Mouse (Mus musculus): ENCODE measurements around the gene Slc36a1.

The Slc36a1 gene

GRCm38 (mm10) chr11:55168914-55169313, 35.2 kb upstream of the Slc36a1 start:
- H3K9me3 ChIP-seq (ENCODE audit: low read length) = no peaks in the 10 kb centered on the region
- H3K27me3 ChIP-seq (ENCODE audit: insufficient read depth, low read length) = peaks cover 9% of the 10 kb centered on the region
- TF ChIP-seq CTCF (conservative IDR thresholded peaks at IDR 0.05; ENCODE audit: low read length) (no peak), NANOG (IDR thresholded peaks at IDR 0.05; ENCODE audit: borderline replicate concordance, low read length) (no peak), POU5F1 (IDR thresholded peaks at IDR 0.05; ENCODE audit: borderline replicate concordance, low read length) (no peak)
- no peaks in the 10 kb centered on the region for H3K36me3 ChIP-seq (ENCODE audit: insufficient read depth, low read length)
- no peak overlapping the region for H3K4me3 ChIP-seq (replicated peaks; ENCODE audit: low read length)
- no peaks in the 10 kb centered on the region for H3K4me1 ChIP-seq (replicated peaks; ENCODE audit: low read depth, low read length)

DNA sequence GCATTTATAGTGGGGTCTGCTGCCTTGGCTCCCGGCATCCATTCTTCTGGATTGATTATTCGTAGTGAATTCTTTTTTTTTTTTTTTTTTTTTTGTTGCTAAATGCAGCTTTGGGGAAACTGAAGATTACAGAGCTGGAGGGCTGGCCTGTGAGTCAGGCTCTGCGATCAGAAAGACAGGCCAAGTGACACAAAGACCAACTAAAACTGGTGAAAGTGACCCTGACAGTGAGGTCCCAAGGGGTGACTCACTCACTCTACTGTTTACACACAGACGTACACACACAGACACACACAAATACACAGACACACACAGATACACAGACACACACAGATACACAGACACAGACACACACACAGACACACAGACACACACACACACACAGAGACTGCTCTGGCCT, 33.6 kb upstream of the Slc36a1 start:
- peaks cover 20% of the 10 kb centered on the region for H3K27me3 ChIP-seq (ENCODE audit: insufficient read depth, low read length)
- TF ChIP-seq CTCF (conservative IDR thresholded peaks at IDR 0.05; ENCODE audit: low read length) (no peak), NANOG (IDR thresholded peaks at IDR 0.05; ENCODE audit: borderline replicate concordance, low read length) (no peak), POU5F1 (IDR thresholded peaks at IDR 0.05; ENCODE audit: borderline replicate concordance, low read length) (no peak)
- H3K4me1 ChIP-seq (replicated peaks; ENCODE audit: low read depth, low read length) = no peaks in the 10 kb centered on the region
- no peaks in the 10 kb centered on the region for H3K9me3 ChIP-seq (ENCODE audit: low read length)
- no peaks in the 10 kb centered on the region for H3K36me3 ChIP-seq (ENCODE audit: insufficient read depth, low read length)
- H3K4me3 ChIP-seq (replicated peaks; ENCODE audit: low read length) = no peak overlapping the region

GRCm38 (mm10) chr11:55178830-55179229, 25.3 kb upstream of the Slc36a1 start:
- Histone ChIP-seq H3K27me3 (ENCODE audit: insufficient read depth, low read length) (peaks cover 26% of the 10 kb centered on the region), H3K4me3 (replicated peaks; ENCODE audit: low read length) (no peak overlapping the region), H3K36me3 (ENCODE audit: insufficient read depth, low read length) (no peaks in the 10 kb centered on the region), H3K9me3 (ENCODE audit: low read length) (no peaks in the 10 kb centered on the region), H3K4me1 (replicated peaks; ENCODE audit: low read depth, low read length) (0 out of 2 replicates have a peak, but pooled peaks cover 4% of the 10 kb centered on the region)
- TF ChIP-seq CTCF (conservative IDR thresholded peaks at IDR 0.05; ENCODE audit: low read length) (no peak), NANOG (IDR thresholded peaks at IDR 0.05; ENCODE audit: borderline replicate concordance, low read length) (no peak), POU5F1 (IDR thresholded peaks at IDR 0.05; ENCODE audit: borderline replicate concordance, low read length) (no peak)

GRCm38 (mm10) chr11:55179856-55180255, 24.3 kb upstream of the Slc36a1 start:
- H3K4me1 ChIP-seq (replicated peaks; ENCODE audit: low read depth, low read length) = peaks cover 8% of the 10 kb centered on the region
- H3K27me3 ChIP-seq (ENCODE audit: insufficient read depth, low read length) = peaks cover 27% of the 10 kb centered on the region
- TF ChIP-seq NANOG (IDR thresholded peaks at IDR 0.05; ENCODE audit: borderline replicate concordance, low read length) = no peak
- TF ChIP-seq POU5F1 (IDR thresholded peaks at IDR 0.05; ENCODE audit: borderline replicate concordance, low read length) = no peak
- no peak for TF ChIP-seq CTCF (conservative IDR thresholded peaks at IDR 0.05; ENCODE audit: low read length)

GRCm38 (mm10) chr11:55183124-55183523, 21.0 kb upstream of the Slc36a1 start:
- H3K4me1 ChIP-seq (replicated peaks; ENCODE audit: low read depth, low read length) = peaks cover 9% of the 10 kb centered on the region
- no peaks in the 10 kb centered on the region for H3K36me3 ChIP-seq (ENCODE audit: insufficient read depth, low read length)
- H3K4me3 ChIP-seq (replicated peaks; ENCODE audit: low read length) = no peak overlapping the region
- TF ChIP-seq POU5F1 (IDR thresholded peaks at IDR 0.05; ENCODE audit: borderline replicate concordance, low read length) (no peak), NANOG (IDR thresholded peaks at IDR 0.05; ENCODE audit: borderline replicate concordance, low read length) (no peak), CTCF (conservative IDR thresholded peaks at IDR 0.05; ENCODE audit: low read length) (no peak)
- no peaks in the 10 kb centered on the region for H3K9me3 ChIP-seq (ENCODE audit: low read length)
- H3K27me3 ChIP-seq (ENCODE audit: insufficient read depth, low read length) = peaks cover 25% of the 10 kb centered on the region

More at GRCm38 (mm10) chr11:55179856-55180255, 24.3 kb upstream of the Slc36a1 start:
- no peaks in the 10 kb centered on the region for H3K36me3 ChIP-seq (ENCODE audit: insufficient read depth, low read length)
- H3K9me3 ChIP-seq (ENCODE audit: low read length) = no peaks in the 10 kb centered on the region
- H3K4me3 ChIP-seq (replicated peaks; ENCODE audit: low read length) = no peak overlapping the region

DNA sequence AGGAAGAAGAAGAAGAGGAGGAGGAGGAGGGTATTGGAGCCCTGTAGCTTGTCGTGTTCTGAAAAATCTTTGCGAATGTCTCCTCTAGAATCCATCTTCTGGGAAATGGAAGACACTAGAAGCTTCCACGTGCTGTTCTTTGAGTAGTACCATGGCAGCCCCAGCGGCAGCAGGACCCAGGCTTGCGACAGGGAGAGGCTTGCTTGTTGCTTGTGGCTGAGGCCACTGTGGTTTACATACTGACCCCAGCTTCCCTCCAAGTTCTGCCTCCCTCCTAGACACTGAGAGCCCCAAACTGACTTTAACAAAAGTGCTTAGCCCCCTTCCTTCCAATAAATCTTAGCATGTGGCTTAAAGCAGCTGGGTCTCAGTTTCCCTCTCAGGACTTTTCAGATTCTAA, 19.9 kb upstream of the Slc36a1 start:
- no peak for TF ChIP-seq CTCF (conservative IDR thresholded peaks at IDR 0.05; ENCODE audit: low read length)
- TF ChIP-seq POU5F1 (IDR thresholded peaks at IDR 0.05; ENCODE audit: borderline replicate concordance, low read length) = no peak
- no peak for TF ChIP-seq NANOG (IDR thresholded peaks at IDR 0.05; ENCODE audit: borderline replicate concordance, low read length)
- Histone ChIP-seq H3K9me3 (ENCODE audit: low read length) (no peaks in the 10 kb centered on the region), H3K4me1 (replicated peaks; ENCODE audit: low read depth, low read length) (peaks cover 5% of the 10 kb centered on the region), H3K27me3 (ENCODE audit: insufficient read depth, low read length) (peaks cover 25% of the 10 kb centered on the region), H3K36me3 (ENCODE audit: insufficient read depth, low read length) (no peaks in the 10 kb centered on the region), H3K4me3 (replicated peaks; ENCODE audit: low read length) (no peak overlapping the region)

DNA sequence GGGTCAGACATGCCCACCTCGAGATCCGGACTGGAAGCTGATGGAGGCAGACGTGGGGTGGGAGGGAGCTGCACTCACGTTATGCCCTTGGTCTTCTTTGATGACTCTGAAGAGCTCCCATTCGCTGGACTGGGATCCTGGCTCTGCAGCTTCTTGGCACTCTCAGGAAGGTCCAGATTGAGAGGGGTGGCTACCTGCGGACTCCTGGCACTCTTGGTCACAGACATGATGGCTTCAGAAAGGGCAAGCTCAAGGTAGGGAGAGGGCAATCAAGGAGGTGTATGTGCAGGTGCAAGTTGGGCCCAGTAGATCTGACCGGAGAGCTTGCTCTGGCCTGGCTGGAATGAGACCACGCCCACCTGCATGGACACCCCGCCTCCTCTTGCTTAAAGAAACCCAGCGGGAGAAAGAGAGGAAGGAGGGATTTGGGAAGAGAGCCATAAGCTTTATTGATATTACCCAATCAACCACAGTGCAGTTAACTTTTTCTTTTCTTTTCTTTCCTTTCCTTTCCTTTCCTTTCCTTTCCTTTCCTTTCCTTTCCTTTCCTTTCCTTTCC, 19.3 kb upstream of the Slc36a1 start, which contains the start of gene Slc36a2:
Gene Slc36a2 (minus strand): TSS at position 345 of the 559 bp plus-strand sequence.
- Histone ChIP-seq H3K27me3 (ENCODE audit: insufficient read depth, low read length) (peaks cover 25% of the 10 kb centered on the region), H3K4me1 (replicated peaks; ENCODE audit: low read depth, low read length) (peaks cover 5% of the 10 kb centered on the region), H3K36me3 (ENCODE audit: insufficient read depth, low read length) (no peaks in the 10 kb centered on the region), H3K4me3 (replicated peaks; ENCODE audit: low read length) (no peak within 1 kb of the TSS), H3K9me3 (ENCODE audit: low read length) (no peaks in the 10 kb centered on the region)
- TF ChIP-seq NANOG (IDR thresholded peaks at IDR 0.05; ENCODE audit: borderline replicate concordance, low read length) (no peak), CTCF (conservative IDR thresholded peaks at IDR 0.05; ENCODE audit: low read length) (no peak), POU5F1 (IDR thresholded peaks at IDR 0.05; ENCODE audit: borderline replicate concordance, low read length) (no peak)

GRCm38 (mm10) chr11:55187292-55187691, 16.9 kb upstream of the Slc36a1 start:
- H3K36me3 ChIP-seq (ENCODE audit: insufficient read depth, low read length) = no peaks in the 10 kb centered on the region
- H3K9me3 ChIP-seq (ENCODE audit: low read length) = peaks cover 6% of the 10 kb centered on the region
- peaks cover 26% of the 10 kb centered on the region for H3K27me3 ChIP-seq (ENCODE audit: insufficient read depth, low read length)
- H3K4me1 ChIP-seq (replicated peaks; ENCODE audit: low read depth, low read length) = peaks cover 5% of the 10 kb centered on the region
- no peak for TF ChIP-seq CTCF (conservative IDR thresholded peaks at IDR 0.05; ENCODE audit: low read length)
- TF ChIP-seq NANOG (IDR thresholded peaks at IDR 0.05; ENCODE audit: borderline replicate concordance, low read length) = no peak
- no peak for TF ChIP-seq POU5F1 (IDR thresholded peaks at IDR 0.05; ENCODE audit: borderline replicate concordance, low read length)
- H3K4me3 ChIP-seq (replicated peaks; ENCODE audit: low read length) = no peak overlapping the region

DNA sequence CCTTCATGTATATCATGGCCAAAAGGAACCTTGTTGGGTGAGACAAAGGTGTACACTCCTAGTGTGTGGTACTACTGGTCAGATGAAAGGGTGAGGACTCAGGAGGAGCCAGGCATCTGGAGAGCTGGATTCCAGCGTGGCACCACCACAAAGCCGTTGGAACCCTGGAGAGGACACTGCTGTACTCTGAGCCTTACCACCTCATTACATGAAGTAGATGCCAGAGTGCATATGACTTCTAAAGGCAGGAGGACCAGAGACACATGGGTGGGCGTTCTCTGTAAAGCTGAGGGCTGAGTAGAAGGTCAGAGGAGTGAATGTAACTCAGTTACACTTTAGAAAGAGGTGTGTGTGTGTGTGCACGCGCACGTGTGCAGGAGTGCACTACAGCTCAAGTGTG, 16.4 kb upstream of the Slc36a1 start:
- H3K9me3 ChIP-seq (ENCODE audit: low read length) = peaks cover 10% of the 10 kb centered on the region
- peaks cover 26% of the 10 kb centered on the region for H3K27me3 ChIP-seq (ENCODE audit: insufficient read depth, low read length)
- TF ChIP-seq POU5F1 (IDR thresholded peaks at IDR 0.05; ENCODE audit: borderline replicate concordance, low read length) (no peak), CTCF (conservative IDR thresholded peaks at IDR 0.05; ENCODE audit: low read length) (no peak), NANOG (IDR thresholded peaks at IDR 0.05; ENCODE audit: borderline replicate concordance, low read length) (no peak)
- peaks cover 5% of the 10 kb centered on the region for H3K4me1 ChIP-seq (replicated peaks; ENCODE audit: low read depth, low read length)
- no peaks in the 10 kb centered on the region for H3K36me3 ChIP-seq (ENCODE audit: insufficient read depth, low read length)
- H3K4me3 ChIP-seq (replicated peaks; ENCODE audit: low read length) = no peak overlapping the region
